Mouse (Mus musculus) kidney, postnatal 0 days (tissue): ENCODE data around the gene Diaph3. TPM values are rescaled to one million over a fixed set of nuclear protein-coding genes. Genes with fewer than 3 reads are reported as not detected.
A peak's percentile ranks its signal among the peaks of the same experiment; 100 is the strongest.
"Not testable (repeated sequence)": the region's sequence is repeated elsewhere in the genome, so short reads cannot be mapped to it uniquely, and the experiment has no call there.

ENCODE experiments used
- ATAC-seq: fragments of 200-750 bp; cut with Nextera tagmentation; replicated peaks from 2 replicates; pipeline ENCODE4 v1.8.0; 2017; ENCODE audit warnings: low read depth, moderate number of reproducible peaks, moderate TSS enrichment, moderate library complexity; ENCODE audit not compliant: low FRiP score
- DNase-seq: peaks from one replicate; pipeline ENCODE4 v3.0.0-alpha.2; 2016; ENCODE audit warnings: low spot score
- H3K27ac ChIP-seq: fragments of 300-500 bp; sonication (generic); 2 replicates; pipeline ENCODE4 v1.5.1; 2014; ENCODE audit warnings: mild to moderate bottlenecking
- H3K27me3 ChIP-seq: fragments of 300-500 bp; sonication (generic); 2 replicates; pipeline ENCODE4 v1.6.1; 2014; ENCODE audit warnings: low read length, mixed read lengths; ENCODE audit not compliant: insufficient read depth
- H3K36me3 ChIP-seq: fragments of 300-500 bp; sonication (generic); 2 replicates; pipeline ENCODE4 v1.6.1; 2014; ENCODE audit warnings: low read length, mixed read lengths; ENCODE audit not compliant: insufficient read depth
- H3K4me1 ChIP-seq: fragments of 300-500 bp; sonication (generic); replicated peaks from 2 replicates; pipeline ENCODE4 v1.6.1; 2014; ENCODE audit warnings: antibody characterized with exemption, low read length, mixed read lengths; ENCODE audit not compliant: insufficient read depth
- H3K4me2 ChIP-seq: fragments of 300-500 bp; sonication (generic); 2 replicates; pipeline ENCODE4 v1.6.1; 2014; ENCODE audit warnings: mild to moderate bottlenecking, low read length, moderate library complexity, mixed read lengths
- H3K4me3 ChIP-seq: fragments of 300-500 bp; sonication (generic); replicated peaks from 2 replicates; pipeline ENCODE4 v1.5.1; 2014; ENCODE audit warnings: low read depth, low read length
- H3K9ac ChIP-seq: fragments of 300-500 bp; sonication (generic); 2 replicates; pipeline ENCODE4 v1.6.1; 2014; ENCODE audit warnings: low read depth, low read length
- H3K9me3 ChIP-seq: fragments of 300-500 bp; sonication (generic); replicated peaks from 2 replicates; pipeline ENCODE4 v1.6.1; 2016; ENCODE audit warnings: low read length, inconsistent platforms, mixed read lengths
- CTCF ChIP-seq: IDR thresholded peaks from 2 replicates; pipeline ENCODE4 v1.5.1; 2016; ENCODE audit warnings: antibody characterized with exemption, low read depth, mild to moderate bottlenecking, moderate library complexity
- WGBS: fragments of 180-500 bp; shearing (Covaris S2); extraction: QIAGEN DNeasy Blood & Tissue Kit; methylation state at CpG from one replicate; pipeline ENCODE4 v1.1.7; 2014; 5-methylcytosine and 5-hydroxymethylcytosine counted together
- polyA plus RNA-seq: library from polyadenylated mRNA; unstranded; fragments of >200 nt; fragmentation: Nextera tagmentation; extraction: Ambion mirVana; gene quantifications from 2 replicates; pipeline ENCODE4 v1.2.1, GENCODE M21; 2015

Gene Diaph3
- polyA plus RNA-seq, 1 experiment from 2014 or later: 2.9 TPM

- Histone ChIP-seq H3K9me3 (no peaks in the 10 kb centered on the region), H3K27ac (no peak overlapping the region), H3K4me3 (no peak overlapping the region), H3K4me1 (no peaks in the 10 kb centered on the region), H3K36me3 (no peaks in the 10 kb centered on the region), H3K9ac (no peak overlapping the region), H3K4me2 (no peak overlapping the region), H3K27me3 (no peaks in the 10 kb centered on the region)
- no peak for ATAC-seq
- DNase-seq: peak; percentile 2
- WGBS: 56% methylated on average over 5 of the region's 5 CpGs
- TF ChIP-seq CTCF: no peak
Observed at GRCm38 (mm10) chr14:87088456-87088855, 52.6 kb downstream of the Diaph3 start.

- no peaks in the 10 kb centered on the region for H3K4me1 ChIP-seq
- no peak overlapping the region for H3K9ac ChIP-seq
- no peaks in the 10 kb centered on the region for H3K36me3 ChIP-seq
- H3K9me3 ChIP-seq: no peaks in the 10 kb centered on the region
- 93% methylated on average over 1 of the region's 1 CpGs for WGBS
- TF ChIP-seq CTCF: no peak
- H3K27ac ChIP-seq: no peak overlapping the region
- no peaks in the 10 kb centered on the region for H3K27me3 ChIP-seq
- ATAC-seq: no peak
- DNase-seq: no peak
- no peak overlapping the region for H3K4me2 ChIP-seq
- H3K4me3 ChIP-seq: no peak overlapping the region
Observed at GRCm38 (mm10) chr14:87087996-87088395, 53.0 kb downstream of the Diaph3 start.

- H3K9me3 ChIP-seq, H3K9ac ChIP-seq, H3K27me3 ChIP-seq, DNase-seq, H3K27ac ChIP-seq, H3K36me3 ChIP-seq, H3K4me2 ChIP-seq, H3K4me3 ChIP-seq, H3K4me1 ChIP-seq, ATAC-seq: not testable (repeated sequence)
- 71% methylated on average over 8 of the region's 8 CpGs for WGBS
Observed at GRCm38 (mm10) chr14:87084906-87085305, 56.1 kb downstream of the Diaph3 start.

- H3K4me2 ChIP-seq: no peak overlapping the region
- no peak overlapping the region for H3K4me3 ChIP-seq
- H3K36me3 ChIP-seq: no peaks in the 10 kb centered on the region
- no peaks in the 10 kb centered on the region for H3K4me1 ChIP-seq
- no peaks in the 10 kb centered on the region for H3K9me3 ChIP-seq
- TF ChIP-seq CTCF: no peak
- H3K27ac ChIP-seq: no peak overlapping the region
- ATAC-seq: no peak
- DNase-seq: no peak
- H3K9ac ChIP-seq: no peak overlapping the region
- no peaks in the 10 kb centered on the region for H3K27me3 ChIP-seq
- WGBS: 70% methylated on average over 6 of the region's 6 CpGs
Observed at GRCm38 (mm10) chr14:87083911-87084310, 57.1 kb downstream of the Diaph3 start.

GRCm38 (mm10) chr14:87079725-87080124, 61.3 kb downstream of the Diaph3 start:
- no peak for ATAC-seq
- DNase-seq: no peak
- Histone ChIP-seq H3K9me3 (no peaks in the 10 kb centered on the region), H3K4me2 (no peak overlapping the region), H3K27ac (no peak overlapping the region), H3K27me3 (no peaks in the 10 kb centered on the region), H3K9ac (no peak overlapping the region), H3K4me3 (no peak overlapping the region), H3K36me3 (no peaks in the 10 kb centered on the region), H3K4me1 (no peaks in the 10 kb centered on the region)
- WGBS: 67% methylated on average over 2 of the region's 2 CpGs
- no peak for TF ChIP-seq CTCF

GRCm38 (mm10) chr14:87075021-87075531, 66.0 kb downstream of the Diaph3 start:
- no peak overlapping the region for H3K9ac ChIP-seq
- ATAC-seq (no peak), DNase-seq (no peak)
- H3K4me3 ChIP-seq: no peak overlapping the region
- H3K27ac ChIP-seq: no peak overlapping the region
- TF ChIP-seq CTCF: no peak
- no peaks in the 10 kb centered on the region for H3K27me3 ChIP-seq
- no peak overlapping the region for H3K4me2 ChIP-seq
- no peaks in the 10 kb centered on the region for H3K4me1 ChIP-seq
- 94% methylated on average over 2 of the region's 2 CpGs for WGBS
- H3K9me3 ChIP-seq: no peaks in the 10 kb centered on the region
- no peaks in the 10 kb centered on the region for H3K36me3 ChIP-seq

- Histone ChIP-seq H3K9ac (no peak overlapping the region), H3K4me2 (no peak overlapping the region), H3K9me3 (no peaks in the 10 kb centered on the region), H3K36me3 (no peaks in the 10 kb centered on the region), H3K4me3 (no peak overlapping the region), H3K27ac (no peak overlapping the region), H3K27me3 (no peaks in the 10 kb centered on the region), H3K4me1 (no peaks in the 10 kb centered on the region)
- TF ChIP-seq CTCF: no peak
- WGBS: 71% methylated on average over 4 of the region's 4 CpGs
- DNase-seq (no peak), ATAC-seq (no peak)
Observed at GRCm38 (mm10) chr14:87064281-87064680, 76.8 kb downstream of the Diaph3 start.
